In genomic region chr17:3224383-3225106, GRCm38 (mm10) we compare ENCODE assay signal across 8 mouse cellular contexts.
DNase-seq lines count a peak whose midpoint lies in the region; ATAC-seq and TF ChIP-seq lines count a peak whose summit lies in the region.

No protein-coding gene starts in this region.

- peak; percentile 89 to 90 for DNase-seq in B cell, adult 2 months
- peak; percentile 64 for DNase-seq in liver, embryonic 11.5 days (ENCODE audit: low spot score)
- DNase-seq in naive thymus-derived CD4-positive, alpha-beta T cell, adult 2 months (ENCODE audit: low read depth): peak; percentile 90
- peak; percentile 83 to 95 for DNase-seq in spleen, postnatal 4 days (ENCODE audit: low spot score in 2 of 2)

- peak; percentile 97 for ATAC-seq in erythroblast, adult 5-6 weeks (replicated peaks; ENCODE audit: low FRiP score, poor library complexity, severe bottlenecking)
- ATAC-seq in heart, embryonic 11.5 days (replicated peaks; ENCODE audit: insufficient number of reproducible peaks, low FRiP score, low TSS enrichment): 0 out of 2 replicates have a peak, but pooled peaks have one; percentile 62
- peak; percentile 90 for ATAC-seq in kidney, embryonic 16.5 days (ENCODE audit: low FRiP score, low TSS enrichment)
- ATAC-seq in liver, embryonic 11.5 days (replicated peaks; ENCODE audit: low FRiP score): peak; percentile 77

- no peak overlapping the region for H3K27ac ChIP-seq in bone marrow, adult 2 months (ENCODE audit: control insufficient read depth, insufficient read depth, low read depth, low read length, poor library complexity)
- H3K27ac ChIP-seq in heart, embryonic 11.5 days (ENCODE audit: low read depth, low read length): no peak overlapping the region
- no peak overlapping the region for H3K27ac ChIP-seq in kidney, embryonic 16.5 days (ENCODE audit: low read length)
- no peak overlapping the region for H3K27ac ChIP-seq in liver, embryonic 11.5 days (ENCODE audit: low read depth, low read length)

- peak; percentile 99 for TF ChIP-seq CTCF in bone marrow, adult 2 months (IDR thresholded peaks at IDR 0.05; ENCODE audit: control insufficient read depth, insufficient read depth, low read length)

- H3K4me2 ChIP-seq in heart, embryonic 11.5 days: no peak overlapping the region
- H3K4me2 ChIP-seq in kidney, embryonic 16.5 days (replicated peaks; ENCODE audit: low read depth, low read length): no peak overlapping the region
- H3K4me2 ChIP-seq in liver, embryonic 11.5 days: no peak overlapping the region

- no peak for TF ChIP-seq POLR2A in bone marrow, adult 2 months (IDR thresholded peaks at IDR 0.05; ENCODE audit: borderline replicate concordance, control insufficient read depth, low read depth, low read length)

- WGBS in bone marrow, adult 2 months: 49% methylated on average over 4 of the region's 4 CpGs
- WGBS in heart, embryonic 11.5 days (ENCODE audit: insufficient replicate concordance): 50% methylated on average over 4 of the region's 4 CpGs
- 57% methylated on average over 4 of the region's 4 CpGs for WGBS in kidney, embryonic 16.5 days
- WGBS in liver, embryonic 11.5 days: 57% methylated on average over 4 of the region's 4 CpGs

- H3K4me1 ChIP-seq in bone marrow, adult 2 months (ENCODE audit: control insufficient read depth, insufficient read depth, low read length): no peaks in the 10 kb centered on the region
- H3K4me1 ChIP-seq in heart, embryonic 11.5 days (ENCODE audit: control insufficient read depth, insufficient read depth, low read length): peaks cover 10% of the 10 kb centered on the region
- no peaks in the 10 kb centered on the region for H3K4me1 ChIP-seq in kidney, embryonic 16.5 days (ENCODE audit: insufficient read depth, low read length)
- H3K4me1 ChIP-seq in liver, embryonic 11.5 days (replicated peaks; ENCODE audit: control insufficient read depth, insufficient read depth, low read length): peaks cover 25% of the 10 kb centered on the region

- H3K9ac ChIP-seq in heart, embryonic 11.5 days (ENCODE audit: low read depth, low read length): no peak overlapping the region
- H3K9ac ChIP-seq in kidney, embryonic 16.5 days (replicated peaks; ENCODE audit: low read length): no peak overlapping the region
- H3K9ac ChIP-seq in liver, embryonic 11.5 days (ENCODE audit: low read depth, low read length): no peak overlapping the region

- no peaks in the 10 kb centered on the region for H3K27me3 ChIP-seq in heart, embryonic 11.5 days (ENCODE audit: control insufficient read depth, insufficient read depth, low read length)
- H3K27me3 ChIP-seq in kidney, embryonic 16.5 days (ENCODE audit: insufficient read depth, low read length): no peaks in the 10 kb centered on the region
- no peaks in the 10 kb centered on the region for H3K27me3 ChIP-seq in liver, embryonic 11.5 days (replicated peaks; ENCODE audit: control insufficient read depth, insufficient read depth, low read length)

- no peaks in the 10 kb centered on the region for H3K9me3 ChIP-seq in heart, embryonic 11.5 days (replicated peaks; ENCODE audit: control insufficient read depth, low read length)
- no peaks in the 10 kb centered on the region for H3K9me3 ChIP-seq in kidney, embryonic 16.5 days (ENCODE audit: low read length)
- H3K9me3 ChIP-seq in liver, embryonic 11.5 days (ENCODE audit: control insufficient read depth, low read length): no peaks in the 10 kb centered on the region

- no peak overlapping the region for H3K4me3 ChIP-seq in bone marrow, adult 2 months (replicated peaks; ENCODE audit: control insufficient read depth, low read depth, low read length)
- no peak overlapping the region for H3K4me3 ChIP-seq in heart, embryonic 11.5 days (ENCODE audit: low read depth, low read length)
- H3K4me3 ChIP-seq in kidney, embryonic 16.5 days (ENCODE audit: low read length): no peak overlapping the region
- no peak overlapping the region for H3K4me3 ChIP-seq in liver, embryonic 11.5 days (ENCODE audit: low read depth, low read length)

- H3K36me3 ChIP-seq in heart, embryonic 11.5 days (ENCODE audit: control insufficient read depth, insufficient read depth, low read length): no peaks in the 10 kb centered on the region
- H3K36me3 ChIP-seq in kidney, embryonic 16.5 days (ENCODE audit: insufficient read depth, low read length): no peaks in the 10 kb centered on the region
- no peaks in the 10 kb centered on the region; the same call in 1 of the 2 replicates for H3K36me3 ChIP-seq in liver, embryonic 11.5 days (ENCODE audit: control insufficient read depth, insufficient read depth, low read length)
